Mouse (Mus musculus): ENCODE results near the gene Ms4a4c.
"Not testable (repeated sequence)": the region's sequence is repeated elsewhere in the genome, so short reads cannot be mapped to it uniquely, and the experiment has no call there.

- TF ChIP-seq CTCF (IDR thresholded peaks at IDR 0.05; ENCODE audit: control insufficient read depth, insufficient read depth, insufficient replicate concordance, low read depth, low read length); POLR2A (IDR thresholded peaks at IDR 0.05; ENCODE audit: control insufficient read depth, low read depth, low read length): not testable (repeated sequence)
Observed at GRCm38 (mm10) chr19:11464795-11465194, 60.2 kb downstream of the Ms4a4c start.

Measured in testis, adult 2 months (tissue).